Mouse (Mus musculus): ENCODE results near the gene 1700001K19Rik. TPM values are rescaled to one million over a fixed set of nuclear protein-coding genes. Genes with fewer than 3 reads are reported as not detected.
"Not testable (repeated sequence)": the region's sequence is repeated elsewhere in the genome, so short reads cannot be mapped to it uniquely, and the experiment has no call there.

1700001K19Rik gene
- total RNA-seq (2021), result not detected

- no peak for DNase-seq (ENCODE audit: extremely low spot score in 1 of 2, low spot score in 1 of 2)
These were observed at the start of gene 1700001K19Rik for GRCm38 (mm10) chr12:110682561-110683299. 1700001K19Rik (minus strand) TSS chr12:110682619.

DNA sequence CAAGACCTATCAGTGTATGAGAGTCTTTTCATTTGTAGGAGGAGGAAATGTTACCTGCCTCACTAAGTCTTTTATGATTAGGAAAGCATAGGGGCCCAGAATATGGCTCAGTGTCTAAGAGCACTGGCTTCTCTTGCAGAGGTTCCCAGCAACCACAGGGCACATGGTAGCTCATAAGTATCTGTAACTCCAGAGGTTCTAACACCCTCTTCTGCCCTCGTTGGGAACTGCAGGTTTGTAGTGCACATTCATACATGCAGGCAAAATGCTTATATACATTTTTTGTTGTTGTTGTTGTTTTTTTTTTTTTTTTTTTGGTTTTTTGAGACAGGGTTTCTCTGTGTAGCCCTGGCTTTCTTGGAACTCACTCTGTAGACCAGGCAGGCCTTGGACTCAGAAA is 44.0 kb upstream of the 1700001K19Rik start:
- no peak for DNase-seq (ENCODE audit: extremely low spot score in 1 of 2, low spot score in 1 of 2)

DNA sequence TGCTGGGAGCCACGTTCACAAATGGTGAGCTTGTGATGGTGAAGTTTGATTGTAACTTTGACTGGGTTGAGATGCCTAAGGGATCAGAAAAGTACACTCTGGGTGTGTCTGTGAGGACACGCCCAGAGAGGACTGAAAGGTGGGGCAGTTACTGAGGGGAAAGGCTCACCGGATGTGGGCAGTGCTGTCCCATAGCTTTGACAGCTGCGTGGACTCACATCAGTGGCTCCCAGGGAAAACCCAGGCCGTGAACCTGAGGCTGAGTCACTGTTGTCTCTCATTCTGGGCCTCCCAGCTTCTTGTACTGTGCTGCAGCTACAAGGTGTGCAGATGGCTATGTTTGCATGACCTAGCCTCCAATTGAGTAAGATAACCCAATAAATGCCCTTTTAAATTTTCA is 43.1 kb upstream of the 1700001K19Rik start:
- DNase-seq (ENCODE audit: extremely low spot score in 1 of 2, low spot score in 1 of 2), result no peak

GRCm38 (mm10) chr12:110725051-110725450 is 42.6 kb upstream of the 1700001K19Rik start:
- no peak for DNase-seq (ENCODE audit: extremely low spot score in 1 of 2, low spot score in 1 of 2)

GRCm38 (mm10) chr12:110716004-110716403 is 33.6 kb upstream of the 1700001K19Rik start:
- DNase-seq (ENCODE audit: extremely low spot score in 1 of 2, low spot score in 1 of 2), result no peak

DNA sequence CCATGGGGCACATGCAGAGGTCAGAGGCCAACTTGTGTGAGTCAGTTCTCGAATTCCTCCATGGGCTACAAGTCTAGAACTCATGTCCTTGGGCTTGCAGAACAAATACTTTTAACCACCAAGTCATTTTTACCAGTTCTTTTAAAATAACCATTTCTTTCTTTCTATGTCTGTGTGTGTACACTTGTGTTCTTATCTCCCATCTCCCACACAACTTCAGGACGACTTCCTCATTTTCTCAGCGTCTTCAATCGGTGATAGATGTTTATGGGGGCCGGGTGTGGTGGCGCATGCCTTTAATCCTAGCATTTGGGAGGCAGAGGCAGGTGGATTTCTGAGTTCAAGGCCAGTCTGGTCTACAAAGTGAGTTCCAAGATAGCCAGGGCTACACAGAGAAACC is 31.8 kb upstream of the 1700001K19Rik start:
- no peak for DNase-seq (ENCODE audit: extremely low spot score in 1 of 2, low spot score in 1 of 2)

GRCm38 (mm10) chr12:110713784-110714183 is 31.4 kb upstream of the 1700001K19Rik start:
- DNase-seq (ENCODE audit: extremely low spot score in 1 of 2, low spot score in 1 of 2), result no peak

DNA sequence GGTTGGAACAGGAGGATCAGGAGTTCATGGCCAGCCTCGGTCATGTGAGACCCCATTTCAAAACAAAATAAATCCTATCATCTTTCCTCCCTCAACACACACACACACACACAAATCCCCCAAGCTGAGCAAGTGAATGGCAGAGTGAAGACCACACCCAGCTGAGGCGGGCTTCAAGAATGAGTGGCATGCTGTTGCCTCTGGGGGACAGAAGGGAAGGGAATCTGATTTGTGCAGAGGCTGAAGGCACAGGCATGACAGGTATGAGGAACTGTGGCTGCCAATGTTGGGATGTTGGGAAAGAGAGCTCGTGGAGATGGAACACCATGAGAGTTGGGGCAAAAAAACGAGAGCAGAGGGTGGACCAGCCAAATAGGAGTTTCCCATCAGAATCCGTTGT is 28.9 kb upstream of the 1700001K19Rik start:
- DNase-seq (ENCODE audit: extremely low spot score in 1 of 2, low spot score in 1 of 2), result no peak

GRCm38 (mm10) chr12:110707451-110707850 is 25.0 kb upstream of the 1700001K19Rik start:
- DNase-seq (ENCODE audit: extremely low spot score in 1 of 2, low spot score in 1 of 2), result no peak

DNA sequence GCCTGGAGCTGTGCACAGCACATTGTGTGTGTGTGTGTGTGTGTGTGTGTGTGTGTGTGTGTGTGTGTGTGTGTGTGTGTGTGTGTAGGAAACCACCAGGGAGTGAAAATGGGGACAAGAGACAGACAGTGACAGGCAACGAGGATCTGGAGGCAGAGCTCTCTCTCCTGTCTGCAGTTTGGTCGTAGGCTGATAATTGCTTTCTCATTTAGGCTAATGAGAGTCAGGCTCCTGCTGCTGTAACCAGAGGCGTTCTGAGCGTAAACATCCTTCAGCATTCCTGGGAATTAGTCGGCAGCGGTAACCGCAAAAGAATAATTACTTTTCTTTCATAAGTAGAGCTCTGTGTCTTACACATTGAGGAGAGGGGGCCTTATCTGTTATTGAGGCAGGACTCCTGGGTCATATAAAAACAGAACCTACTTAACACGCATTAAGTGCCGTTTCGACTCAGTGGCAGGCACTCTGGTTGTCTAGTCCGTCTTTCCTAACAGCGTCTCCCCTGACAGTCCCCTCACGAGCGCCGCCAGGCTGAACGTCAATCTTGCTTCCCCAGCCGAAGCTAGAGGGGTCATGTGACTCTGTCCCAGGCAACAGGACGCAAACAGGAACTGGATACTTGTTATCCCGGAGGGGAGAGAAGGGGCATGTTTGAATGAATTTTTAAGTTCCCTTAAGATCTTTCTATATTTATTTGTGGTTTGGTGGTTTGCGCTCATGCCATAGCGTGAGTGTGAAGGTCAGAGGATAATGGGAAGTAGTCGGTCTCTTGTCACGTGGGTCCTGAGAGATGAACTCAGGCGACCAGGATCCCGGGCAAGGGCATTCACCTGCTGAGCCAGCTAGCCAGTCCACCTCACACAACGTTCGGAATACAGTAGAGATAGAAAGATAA is 24.2 kb upstream of the 1700001K19Rik start:
- DNase-seq (ENCODE audit: extremely low spot score in 1 of 2, low spot score in 1 of 2), result peak in 1 of 2 experiments; percentile 34

GRCm38 (mm10) chr12:110705419-110705818 is 23.0 kb upstream of the 1700001K19Rik start:
- DNase-seq (ENCODE audit: extremely low spot score in 1 of 2, low spot score in 1 of 2), result not testable (repeated sequence)

DNA sequence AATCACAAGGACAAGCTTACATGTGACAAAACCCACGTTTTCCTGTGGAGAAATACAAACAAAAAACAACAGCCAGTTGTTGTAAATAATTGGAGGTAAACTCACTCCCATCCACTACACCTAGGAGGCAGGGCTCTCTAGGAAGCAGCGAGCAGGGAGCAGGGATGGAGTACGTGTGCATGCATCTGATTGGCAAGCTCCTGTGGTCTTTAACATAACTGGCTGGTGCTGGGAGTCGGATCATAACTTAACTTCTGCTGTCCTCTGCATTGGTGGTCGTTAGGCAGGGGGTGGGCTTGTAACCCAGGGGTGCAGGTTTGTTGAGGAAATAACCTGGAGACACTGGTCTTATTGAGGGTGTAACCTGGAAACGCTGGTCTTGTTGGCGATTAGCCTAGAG is 21.3 kb upstream of the 1700001K19Rik start:
- no peak for DNase-seq (ENCODE audit: extremely low spot score in 1 of 2, low spot score in 1 of 2)

GRCm38 (mm10) chr12:110703008-110703471 is 20.6 kb upstream of the 1700001K19Rik start:
- DNase-seq (ENCODE audit: extremely low spot score in 1 of 2, low spot score in 1 of 2), result peak; percentile 80 to 95

- no peak for DNase-seq (ENCODE audit: extremely low spot score in 1 of 2, low spot score in 1 of 2)
These were observed 20.1 kb upstream of the 1700001K19Rik start, which contains the start of gene Hsp90aa1 for GRCm38 (mm10) chr12:110702556-110702955. Hsp90aa1 (minus strand) TSS chr12:110702728.

GRCm38 (mm10) chr12:110701363-110701762 is 18.9 kb upstream of the 1700001K19Rik start:
- not testable (repeated sequence) for DNase-seq (ENCODE audit: extremely low spot score in 1 of 2, low spot score in 1 of 2)

GRCm38 (mm10) chr12:110700730-110701129 is 18.3 kb upstream of the 1700001K19Rik start:
- DNase-seq (ENCODE audit: extremely low spot score in 1 of 2, low spot score in 1 of 2), result no peak

DNA sequence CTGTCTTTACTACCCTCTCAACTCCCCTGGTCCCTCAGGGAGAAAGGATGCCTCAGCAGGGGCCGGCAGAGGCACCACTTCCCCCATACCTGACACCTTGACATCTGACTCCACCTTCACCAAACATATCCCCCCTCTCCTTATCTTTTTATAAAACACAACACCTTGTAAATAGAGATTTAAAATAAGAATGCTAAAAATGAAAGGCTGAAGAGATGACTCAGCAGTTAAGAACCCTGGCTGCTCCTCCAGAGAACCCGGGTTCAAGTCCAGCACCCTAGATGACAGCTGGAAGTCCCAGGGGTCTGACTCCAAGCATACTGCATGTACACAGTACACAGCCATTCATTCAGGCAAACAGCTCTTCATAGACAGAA is 16.7 kb upstream of the 1700001K19Rik start:
- no peak for DNase-seq (ENCODE audit: extremely low spot score in 1 of 2, low spot score in 1 of 2)

DNA sequence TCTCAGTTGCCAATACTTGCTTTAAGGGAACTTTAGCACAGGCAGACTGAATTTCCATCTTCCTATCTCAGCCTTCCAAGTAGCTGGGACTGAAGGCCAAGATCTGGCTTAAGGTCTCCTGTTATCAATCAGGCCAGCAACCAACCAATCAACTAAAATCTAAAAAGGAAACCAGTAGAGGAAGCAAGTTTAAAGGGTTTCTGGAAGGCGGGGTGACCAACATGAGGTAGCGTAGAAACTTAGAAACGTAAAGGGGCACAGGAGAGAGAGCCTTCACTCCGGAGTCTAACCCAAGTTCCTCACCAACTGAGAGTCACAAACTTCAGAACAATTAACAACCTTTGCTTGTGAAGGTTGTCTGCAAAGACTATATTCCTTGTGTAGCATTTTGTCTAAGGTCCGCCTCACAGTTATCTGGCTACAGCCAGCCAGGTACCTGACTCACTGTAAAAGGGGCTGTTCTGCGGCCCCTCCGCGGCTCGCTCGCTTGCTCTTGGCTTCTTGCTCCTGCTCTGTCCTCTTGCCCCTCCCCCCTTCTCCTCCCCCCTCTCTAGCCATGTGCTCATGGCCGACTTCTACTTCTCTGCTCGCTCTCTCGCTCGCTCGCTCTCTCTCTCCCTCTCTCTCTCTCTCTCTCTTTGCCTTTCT is 16.2 kb upstream of the 1700001K19Rik start:
- no peak for DNase-seq (ENCODE audit: extremely low spot score in 1 of 2, low spot score in 1 of 2)

DNA sequence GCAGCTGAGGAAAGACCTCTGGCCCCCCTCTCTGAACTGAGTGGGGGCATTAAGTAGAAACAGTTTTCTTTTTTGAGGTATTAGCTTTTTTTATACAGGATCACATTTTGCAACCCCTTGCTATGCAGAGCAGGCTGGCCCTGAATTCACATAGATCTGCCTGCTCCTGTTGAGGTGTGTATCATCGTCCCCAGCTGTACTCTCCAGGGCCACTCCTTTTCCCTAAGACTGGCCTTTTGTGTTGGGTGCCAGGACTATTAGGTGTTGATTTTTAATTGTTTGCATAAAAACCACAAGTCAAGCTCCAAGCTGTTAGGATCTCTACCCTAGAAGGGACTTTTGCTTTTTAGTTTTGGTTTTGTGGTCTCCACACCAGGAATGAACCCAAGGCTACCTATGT is 15.7 kb upstream of the 1700001K19Rik start:
- no peak for DNase-seq (ENCODE audit: extremely low spot score in 1 of 2, low spot score in 1 of 2)

DNA sequence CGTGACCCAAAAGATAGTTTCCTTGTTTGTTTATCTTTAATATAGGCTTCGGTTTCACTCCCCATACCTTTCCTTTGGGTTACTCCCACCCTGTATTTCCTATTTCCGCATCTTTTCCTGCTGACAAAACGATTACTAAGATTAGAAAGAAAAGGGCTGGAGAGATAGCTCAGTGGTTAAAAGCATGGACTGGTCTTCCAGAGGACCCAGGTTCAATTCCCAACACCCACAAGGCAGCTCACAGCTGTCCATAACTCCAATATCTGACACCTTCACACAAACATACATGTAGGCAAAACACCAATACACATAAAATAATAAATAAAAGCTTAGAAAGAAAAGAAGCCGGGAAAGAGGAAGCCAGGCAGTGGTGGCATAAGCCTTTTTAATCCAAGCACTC is 15.0 kb upstream of the 1700001K19Rik start:
- DNase-seq (ENCODE audit: extremely low spot score in 1 of 2, low spot score in 1 of 2), result no peak

DNA sequence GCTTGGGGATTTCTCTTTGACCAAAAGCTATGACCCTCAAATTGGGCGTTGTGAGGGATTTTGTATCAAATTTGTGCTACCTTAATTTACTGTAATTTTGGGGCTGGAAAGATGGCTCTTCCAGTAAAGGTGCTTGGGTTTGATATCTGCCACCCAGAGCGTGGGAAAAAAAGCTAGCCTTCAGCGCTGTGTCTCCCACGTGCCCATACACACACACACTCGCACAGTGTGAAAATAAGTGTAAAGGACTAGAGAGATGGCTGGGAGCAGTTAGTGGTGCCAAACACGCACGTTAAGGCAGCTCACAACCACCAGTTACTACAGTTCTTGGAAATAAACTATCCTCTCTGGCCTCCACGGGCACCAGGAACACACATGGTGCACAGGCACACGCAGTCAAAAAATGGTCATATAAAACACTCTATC is 14.6 kb upstream of the 1700001K19Rik start:
- DNase-seq (ENCODE audit: extremely low spot score in 1 of 2, low spot score in 1 of 2), result no peak

All from layer of hippocampus, postnatal 25 days (tissue).